Mouse (Mus musculus) liver, adult 2 months (tissue): ENCODE measurements around the gene Gpr137. TPM values are rescaled to one million over a fixed set of nuclear protein-coding genes. Genes with fewer than 3 reads are reported as not detected.

Experiments used
- DNase-seq: peaks from one replicate; pipeline ENCODE4 v3.0.0-alpha.2; 2011; ENCODE audit warnings: low read depth, low spot score; ENCODE audit errors: extremely low read depth
- H3K27ac ChIP-seq: fragments of 200-500 bp; replicated peaks from 2 replicates; pipeline ENCODE4 v1.5.1; 2012; ENCODE audit warnings: low read depth, mild to moderate bottlenecking, control low read depth, inconsistent platforms, low read length; ENCODE audit not compliant: insufficient read depth
- H3K27me3 ChIP-seq: fragments of 200-500 bp; 2 replicates; pipeline ENCODE4 v1.6.1; 2012; ENCODE audit warnings: mild to moderate bottlenecking, moderate library complexity, low read length, inconsistent platforms; ENCODE audit not compliant: control insufficient read depth, insufficient read depth
- H3K36me3 ChIP-seq: fragments of 200-500 bp; 2 replicates; pipeline ENCODE4 v1.6.1; 2012; ENCODE audit warnings: low read length, inconsistent platforms; ENCODE audit not compliant: control insufficient read depth, insufficient read depth
- H3K4me1 ChIP-seq: fragments of 200-500 bp; 2 replicates; pipeline ENCODE4 v1.6.1; 2011; ENCODE audit warnings: low read length; ENCODE audit not compliant: control insufficient read depth, insufficient read depth
- H3K4me3 ChIP-seq: fragments of 200-500 bp; 2 replicates; pipeline ENCODE4 v1.5.1; 2011; ENCODE audit warnings: low read depth, mild to moderate bottlenecking, control low read depth, low read length, moderate library complexity; ENCODE audit not compliant: insufficient read depth
- H3K79me2 ChIP-seq: fragments of 200-500 bp; 2 replicates; pipeline ENCODE4 v1.6.1; 2012; ENCODE audit warnings: inconsistent platforms, mild to moderate bottlenecking, low read length, moderate library complexity; ENCODE audit not compliant: control insufficient read depth, insufficient read depth
- H3K9ac ChIP-seq: fragments of 200-500 bp; 2 replicates; pipeline ENCODE4 v1.6.1; 2012; ENCODE audit warnings: low read depth, mild to moderate bottlenecking, control low read depth, inconsistent platforms, low read length
- CTCF ChIP-seq: fragments of 200-500 bp; IDR thresholded peaks from 2 replicates; pipeline ENCODE4 v1.5.1; 2011; ENCODE audit warnings: low read depth, low read length, control low read depth
- POLR2A ChIP-seq: fragments of 200-500 bp; IDR thresholded peaks from 2 replicates; pipeline ENCODE4 v1.6.1; 2011; ENCODE audit warnings: low read length, control low read depth; ENCODE audit not compliant: insufficient read depth; ENCODE audit errors: extremely low read depth
- WGBS: fragments of 180-500 bp; shearing (Covaris S2); methylation state at CpG from one replicate; pipeline ENCODE4 v1.1.7; 2018; 5-methylcytosine and 5-hydroxymethylcytosine counted together
- polyA plus RNA-seq: library from polyadenylated mRNA; depleted of rRNA; stranded (reverse); fragments of >200 nt; gene quantifications from 2 replicates; pipeline ENCODE4 v1.2.3, GENCODE M21; 2012
- total RNA-seq: library from RNA; depleted of rRNA; stranded (reverse); fragments of >200 nt; gene quantifications from 2 replicates; pipeline ENCODE4 v1.2.3, GENCODE M21; 2014

Gpr137 gene
- total and polyA plus RNA-seq, 2 experiments, result 12.3 to 61.1 TPM

GRCm38 (mm10) chr19:6970460-6971085, 28.3 kb upstream of the Gpr137 start:
- H3K79me2 ChIP-seq, result peaks cover 4% of the 10 kb centered on the region; the same call in 1 of the 2 replicates
- no peak overlapping the region for H3K4me3 ChIP-seq
- WGBS, result 46% methylated on average over 11 of the region's 11 CpGs
- H3K9ac ChIP-seq, result no peak overlapping the region
- no peaks in the 10 kb centered on the region for H3K36me3 ChIP-seq
- peaks cover 7% of the 10 kb centered on the region for H3K4me1 ChIP-seq
- TF ChIP-seq CTCF (no peak), POLR2A (no peak)
- no peaks in the 10 kb centered on the region for H3K27me3 ChIP-seq
- H3K27ac ChIP-seq, result no peak overlapping the region
- no peak for DNase-seq

DNA sequence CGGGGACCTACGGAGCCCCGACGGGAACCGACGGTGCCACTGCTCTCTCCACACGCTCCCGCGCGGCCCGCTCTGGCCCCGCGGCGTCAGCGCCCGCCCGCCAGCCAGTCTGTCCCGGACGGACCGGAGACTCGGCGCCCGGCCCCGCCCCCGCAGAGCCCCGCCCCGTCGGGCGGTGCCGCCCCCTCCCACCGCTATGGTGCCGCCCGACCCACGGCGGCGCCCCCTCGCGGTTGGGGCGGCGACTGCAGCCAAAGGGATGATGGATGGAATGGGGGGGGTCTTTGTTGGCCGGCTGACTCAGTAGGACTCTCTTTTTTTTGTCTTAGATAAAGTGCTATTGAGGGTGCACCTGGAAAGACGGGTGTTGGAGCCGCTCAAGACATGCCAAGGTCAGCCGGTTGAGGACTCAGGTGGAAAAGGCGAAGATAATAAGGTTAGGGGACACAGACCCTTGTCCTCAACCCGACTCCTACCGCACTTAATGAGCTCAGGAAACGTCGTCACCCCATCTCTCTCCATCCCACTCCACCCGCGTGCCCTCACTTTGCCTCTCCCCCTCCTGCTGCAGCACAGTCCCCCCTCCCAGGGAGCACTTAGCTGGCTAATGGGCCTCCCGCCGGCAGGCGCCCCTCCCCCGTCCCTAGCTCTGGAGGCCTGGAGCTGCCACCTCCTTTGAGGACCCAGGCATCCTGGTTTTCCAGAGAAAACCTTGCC, 27.5 kb upstream of the Gpr137 start:
- Histone ChIP-seq H3K9ac (peak overlapping the region; percentile 93), H3K79me2 (peaks cover 4% of the 10 kb centered on the region; the same call in 1 of the 2 replicates), H3K4me1 (peaks cover 7% of the 10 kb centered on the region), H3K27me3 (no peaks in the 10 kb centered on the region), H3K4me3 (peak overlapping the region; percentile 85), H3K36me3 (peaks cover 1% of the 10 kb centered on the region; the same call in 1 of the 2 replicates), H3K27ac (peak overlapping the region; percentile 61)
- TF ChIP-seq POLR2A (peak; percentile 58; the same call in 1 of the 2 replicates), CTCF (peak; percentile 72)
- DNase-seq, result peak; percentile 20
- WGBS, result 2% methylated on average over 55 of the region's 55 CpGs

- Histone ChIP-seq H3K9ac (peak overlapping the region; percentile 93), H3K27me3 (no peaks in the 10 kb centered on the region), H3K4me1 (peaks cover 7% of the 10 kb centered on the region), H3K4me3 (peak overlapping the region; percentile 85), H3K36me3 (peaks cover 1% of the 10 kb centered on the region; the same call in 1 of the 2 replicates), H3K79me2 (peaks cover 4% of the 10 kb centered on the region; the same call in 1 of the 2 replicates), H3K27ac (peak overlapping the region; percentile 61)
- DNase-seq, result no peak
- no peak for TF ChIP-seq CTCF
- no peak for TF ChIP-seq POLR2A
- WGBS, result under 1% methylated on average over 20 of the region's 20 CpGs
Observed at GRCm38 (mm10) chr19:6969291-6969664, 27.0 kb upstream of the Gpr137 start.

DNA sequence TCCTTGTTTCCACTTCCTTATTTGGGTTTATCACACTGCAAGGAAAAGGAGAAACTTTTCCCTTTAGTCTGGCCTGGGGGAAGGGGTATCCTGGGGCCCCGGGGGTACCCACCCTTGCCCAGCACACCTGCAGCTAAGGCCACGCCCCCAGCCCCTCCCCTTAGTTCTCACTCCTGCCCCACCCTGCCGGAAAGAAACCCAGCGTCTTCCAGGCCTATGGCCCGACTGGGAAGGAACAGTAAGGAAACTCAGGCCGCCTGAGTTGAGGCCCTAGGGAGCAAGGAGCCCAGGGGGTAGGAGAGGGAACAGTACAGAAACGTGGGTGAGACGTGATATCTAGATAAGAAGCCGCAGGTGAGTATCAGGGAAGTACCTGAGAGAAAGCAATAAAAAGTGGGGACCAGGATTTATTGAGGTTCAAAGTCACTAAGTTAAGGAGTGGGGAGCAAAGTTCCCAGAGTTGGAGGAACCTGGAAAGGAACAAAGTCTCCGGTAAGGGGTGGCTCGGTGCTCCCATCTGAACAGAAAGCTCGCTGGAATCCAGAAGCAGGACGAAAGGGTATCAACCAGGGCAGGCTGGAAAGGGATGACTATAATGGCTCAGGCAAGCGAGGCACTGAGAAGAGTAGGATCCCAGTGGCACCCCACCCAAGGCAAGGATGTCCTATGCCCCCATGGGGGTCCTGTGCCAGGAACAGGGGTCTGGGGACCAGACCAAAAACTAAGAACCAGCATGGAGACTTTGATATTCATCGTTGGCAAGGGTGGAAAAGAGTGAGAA, 26.4 kb upstream of the Gpr137 start:
- Histone ChIP-seq H3K27ac (no peak overlapping the region), H3K4me3 (peak overlapping the region; percentile 85), H3K9ac (peak overlapping the region; percentile 93), H3K4me1 (peaks cover 7% of the 10 kb centered on the region), H3K27me3 (no peaks in the 10 kb centered on the region), H3K36me3 (peaks cover 1% of the 10 kb centered on the region; the same call in 1 of the 2 replicates), H3K79me2 (peaks cover 4% of the 10 kb centered on the region; the same call in 1 of the 2 replicates)
- WGBS, result 21% methylated on average over 15 of the region's 15 CpGs
- TF ChIP-seq CTCF (no peak), POLR2A (no peak)
- DNase-seq, result no peak

DNA sequence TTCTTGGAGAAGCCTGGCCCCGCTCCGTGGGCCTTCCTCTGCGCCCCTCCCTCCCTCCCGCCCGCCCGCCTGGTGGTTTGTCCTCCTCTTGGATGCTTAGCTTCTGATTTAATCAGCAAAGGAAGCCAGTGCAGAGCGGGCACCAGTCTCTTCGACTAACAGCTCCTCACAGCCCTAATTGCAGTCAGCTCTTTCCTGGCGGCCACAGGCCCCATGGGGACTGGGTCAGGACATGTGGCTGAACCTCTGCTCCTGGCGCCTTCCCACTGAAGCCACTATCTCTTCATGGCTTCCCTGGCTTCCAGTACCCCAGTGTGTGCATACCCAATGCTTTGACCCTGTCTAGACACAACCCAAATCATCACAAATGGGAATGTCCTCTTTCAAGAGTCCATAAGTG, 14.2 kb upstream of the Gpr137 start:
- Histone ChIP-seq H3K36me3 (no peaks in the 10 kb centered on the region), H3K27me3 (no peaks in the 10 kb centered on the region), H3K9ac (no peak overlapping the region), H3K79me2 (no peaks in the 10 kb centered on the region), H3K27ac (no peak overlapping the region), H3K4me3 (no peak overlapping the region), H3K4me1 (peaks cover 11% of the 10 kb centered on the region)
- no peak for TF ChIP-seq POLR2A
- no peak for TF ChIP-seq CTCF
- WGBS, result 94% methylated on average over 10 of the region's 10 CpGs
- DNase-seq, result no peak
